Mouse (Mus musculus): ENCODE measurements around the gene Slc24a3. TPM values are rescaled to one million over a fixed set of nuclear protein-coding genes. Genes with fewer than 3 reads are reported as not detected.

The Slc24a3 gene
- polyA plus RNA-seq, 1 experiment from 2014 or later: 1.8 TPM

DNA sequence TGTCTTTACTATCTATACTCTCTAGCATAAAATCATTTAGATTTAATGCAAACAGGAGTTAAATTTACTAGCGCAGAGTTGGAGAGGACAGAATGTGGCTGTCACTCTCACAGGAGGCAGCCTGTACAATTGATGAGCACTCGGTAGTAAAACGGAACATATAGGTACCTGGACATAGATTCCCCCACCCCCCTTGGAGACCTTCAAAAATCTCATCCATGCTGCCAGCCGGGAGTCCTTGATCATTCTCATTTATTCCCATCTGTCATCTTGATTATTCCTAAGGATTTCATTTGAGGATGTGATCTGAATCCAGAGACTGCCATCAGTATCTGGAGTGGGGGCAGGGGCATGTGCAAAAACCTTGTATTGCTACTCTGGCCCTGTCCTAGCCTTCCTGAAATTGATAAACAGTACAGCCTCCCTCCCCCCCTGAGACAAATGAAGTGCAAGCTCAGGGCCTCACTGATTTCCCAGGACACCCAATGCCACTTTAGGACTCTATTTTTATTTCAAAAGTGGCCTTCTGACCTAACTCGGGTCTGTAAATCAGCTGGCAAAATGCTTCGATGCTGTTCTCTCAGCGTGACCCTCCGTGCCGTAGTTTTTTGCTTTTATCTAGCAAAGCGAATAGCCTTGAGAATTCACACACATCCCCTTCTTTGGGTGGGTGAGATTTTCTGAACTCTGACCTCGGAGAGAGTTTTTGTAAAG lies 237.4 kb downstream of the Slc24a3 start:
- 45% methylated on average over 11 of the region's 11 CpGs for WGBS
- no peaks in the 10 kb centered on the region for H3K27me3 ChIP-seq
- no peaks in the 10 kb centered on the region for H3K36me3 ChIP-seq
- H3K9ac ChIP-seq: no peak overlapping the region
- H3K4me1 ChIP-seq (replicated peaks): peaks cover 27% of the 10 kb centered on the region
- no peak for ATAC-seq (replicated peaks; ENCODE audit: insufficient number of reproducible peaks, insufficient read depth, low FRiP score, low read depth)
- no peak overlapping the region for H3K27ac ChIP-seq
- H3K4me3 ChIP-seq: no peak overlapping the region
- H3K4me2 ChIP-seq: no peak overlapping the region
- H3K9me3 ChIP-seq (replicated peaks): no peaks in the 10 kb centered on the region

DNA sequence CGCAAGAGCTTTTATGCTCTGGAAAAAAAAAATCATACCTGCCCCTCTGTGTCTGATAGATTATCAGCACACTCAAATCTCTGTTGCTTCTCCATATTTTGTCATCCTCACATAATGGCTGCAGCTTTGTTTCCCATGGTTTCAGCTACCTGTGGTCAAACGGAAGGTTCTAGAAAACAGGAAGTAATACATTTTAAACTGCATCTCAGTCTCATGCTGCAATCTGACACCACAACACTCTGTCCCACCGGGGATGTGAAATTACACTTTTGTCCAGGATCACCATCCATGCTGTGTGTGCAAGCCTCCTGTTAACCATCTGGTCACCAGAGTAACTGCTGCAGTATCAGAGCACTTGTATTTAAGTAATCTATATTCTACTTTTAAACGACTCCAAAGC lies 238.2 kb downstream of the Slc24a3 start:
- 51% methylated on average over 4 of the region's 4 CpGs for WGBS
- ATAC-seq (replicated peaks; ENCODE audit: insufficient number of reproducible peaks, insufficient read depth, low FRiP score, low read depth): no peak
- no peak overlapping the region for H3K4me2 ChIP-seq
- H3K4me3 ChIP-seq: no peak overlapping the region
- no peaks in the 10 kb centered on the region for H3K9me3 ChIP-seq (replicated peaks)
- no peaks in the 10 kb centered on the region for H3K36me3 ChIP-seq
- no peaks in the 10 kb centered on the region for H3K27me3 ChIP-seq
- no peak overlapping the region for H3K27ac ChIP-seq
- H3K4me1 ChIP-seq (replicated peaks): peaks cover 27% of the 10 kb centered on the region
- H3K9ac ChIP-seq: no peak overlapping the region

DNA sequence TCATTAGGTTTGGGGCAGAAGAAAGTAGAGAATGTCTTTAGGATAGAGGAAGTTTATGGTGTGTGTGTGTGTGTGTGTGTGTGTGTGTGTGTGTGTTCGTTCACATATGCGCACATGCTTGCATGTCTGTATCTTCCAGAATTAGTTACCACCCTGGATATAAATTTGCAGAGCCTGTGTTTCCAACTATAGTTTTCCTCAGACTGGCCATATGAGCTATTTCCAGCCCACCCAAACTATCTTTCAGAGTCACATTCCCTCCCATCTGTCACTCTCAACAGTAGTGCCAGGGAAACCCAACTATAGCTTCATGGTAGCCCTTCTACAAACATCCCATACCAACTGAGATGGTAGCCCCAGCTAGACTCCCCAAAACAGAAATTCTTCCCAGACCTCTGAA lies 250.2 kb downstream of the Slc24a3 start:
- Histone ChIP-seq H3K27me3 (no peaks in the 10 kb centered on the region), H3K9me3 (replicated peaks) (no peaks in the 10 kb centered on the region), H3K4me3 (no peak overlapping the region), H3K4me1 (replicated peaks) (peaks cover 8% of the 10 kb centered on the region; the same call in 1 of the 2 replicates), H3K9ac (no peak overlapping the region), H3K36me3 (no peaks in the 10 kb centered on the region), H3K4me2 (no peak overlapping the region), H3K27ac (no peak overlapping the region)
- no peak for ATAC-seq (replicated peaks; ENCODE audit: insufficient number of reproducible peaks, insufficient read depth, low FRiP score, low read depth)
- WGBS: 91% methylated on average over 2 of the region's 2 CpGs

DNA sequence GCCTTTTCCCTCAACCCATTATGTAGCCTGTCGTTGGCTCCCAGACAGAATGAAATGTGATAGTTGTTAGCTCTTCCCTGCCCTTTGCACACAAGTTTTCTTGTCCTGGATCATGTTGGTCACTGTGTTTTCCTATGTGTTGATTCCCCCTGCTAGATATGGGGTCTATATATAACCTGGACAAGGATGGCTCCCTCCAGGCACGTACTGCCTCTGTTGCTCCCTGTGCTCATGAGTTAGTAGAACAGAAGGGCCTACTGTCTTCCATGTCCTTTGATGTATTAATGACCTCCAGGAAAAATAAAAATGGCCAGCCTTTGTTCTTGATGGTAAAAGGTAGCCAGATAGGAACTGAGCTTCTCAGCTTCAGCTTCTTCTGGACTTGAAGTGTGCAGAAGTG lies 251.5 kb downstream of the Slc24a3 start:
- Histone ChIP-seq H3K4me3 (no peak overlapping the region), H3K4me2 (no peak overlapping the region), H3K9ac (no peak overlapping the region), H3K36me3 (no peaks in the 10 kb centered on the region), H3K9me3 (replicated peaks) (no peaks in the 10 kb centered on the region), H3K4me1 (replicated peaks) (peaks cover 8% of the 10 kb centered on the region; the same call in 1 of the 2 replicates), H3K27me3 (no peaks in the 10 kb centered on the region), H3K27ac (no peak overlapping the region)
- ATAC-seq (replicated peaks; ENCODE audit: insufficient number of reproducible peaks, insufficient read depth, low FRiP score, low read depth): no peak
- WGBS: 35% methylated on average over 2 of the region's 2 CpGs

DNA sequence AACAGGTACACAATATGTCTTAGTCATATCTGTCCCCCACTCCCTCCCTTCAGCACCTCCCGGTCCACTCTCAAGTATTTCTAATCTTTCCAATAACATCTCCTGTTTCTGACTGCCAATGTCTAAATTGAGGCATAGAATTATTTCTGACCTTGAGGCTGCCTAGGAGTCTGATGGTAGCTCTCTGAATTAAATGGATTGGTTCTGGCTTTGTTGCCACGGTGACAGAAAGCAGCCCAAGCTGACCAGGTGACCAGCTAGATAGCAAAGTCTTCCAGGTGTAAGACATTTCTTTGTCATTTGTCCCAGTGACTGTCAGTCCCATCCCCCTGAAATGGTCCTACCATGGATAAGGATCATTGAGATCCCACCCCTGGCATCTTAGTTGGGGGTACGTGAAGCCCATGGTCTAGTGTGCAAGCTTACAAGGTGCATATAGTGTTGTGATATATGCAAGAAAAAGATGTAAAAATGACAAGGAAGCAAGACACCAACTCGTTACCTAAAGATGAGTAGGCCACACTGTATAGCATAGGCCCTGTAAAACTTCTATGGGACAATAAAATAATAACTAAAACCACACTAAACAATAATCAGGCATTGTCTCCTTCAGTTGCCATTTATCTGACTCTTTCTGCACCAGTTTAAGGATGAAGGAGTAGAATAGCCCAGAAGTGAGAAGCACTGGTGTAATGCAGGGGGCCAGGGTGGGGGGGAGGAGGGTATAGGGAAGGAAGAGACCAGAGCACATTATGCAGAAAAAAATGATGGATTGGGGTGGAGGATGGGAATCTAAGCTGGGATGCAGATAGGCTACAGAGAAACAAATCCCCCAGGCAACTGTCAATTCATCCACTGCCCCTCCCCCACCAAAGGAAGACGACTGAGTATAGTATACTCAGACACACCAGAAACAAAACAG lies 253.7 kb downstream of the Slc24a3 start:
- ATAC-seq (replicated peaks; ENCODE audit: insufficient number of reproducible peaks, insufficient read depth, low FRiP score, low read depth): no peak
- Histone ChIP-seq H3K4me2 (no peak overlapping the region), H3K27me3 (no peaks in the 10 kb centered on the region), H3K36me3 (no peaks in the 10 kb centered on the region), H3K27ac (no peak overlapping the region), H3K9me3 (replicated peaks) (no peaks in the 10 kb centered on the region), H3K4me3 (no peak overlapping the region), H3K4me1 (replicated peaks) (peaks cover 8% of the 10 kb centered on the region; the same call in 1 of the 2 replicates), H3K9ac (no peak overlapping the region)
- 79% methylated on average over 5 of the region's 5 CpGs for WGBS

DNA sequence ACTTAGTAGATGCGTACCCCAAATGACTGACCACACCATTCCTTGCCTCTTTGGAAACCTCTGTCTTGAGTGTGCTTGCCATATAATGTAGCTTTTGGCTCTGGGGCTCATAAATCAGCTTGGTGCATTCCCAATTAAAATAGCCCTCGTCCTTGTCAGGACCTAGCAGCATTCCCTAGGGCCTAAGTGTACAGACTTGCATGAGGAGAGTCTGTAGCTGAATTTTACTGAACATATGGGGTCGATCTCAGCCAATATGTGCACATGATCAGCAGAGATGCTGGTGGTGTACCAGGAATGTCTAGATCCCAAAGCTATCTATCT lies 254.3 kb downstream of the Slc24a3 start:
- no peak for ATAC-seq (replicated peaks; ENCODE audit: insufficient number of reproducible peaks, insufficient read depth, low FRiP score, low read depth)
- peaks cover 8% of the 10 kb centered on the region; the same call in 1 of the 2 replicates for H3K4me1 ChIP-seq (replicated peaks)
- no peaks in the 10 kb centered on the region for H3K36me3 ChIP-seq
- H3K27me3 ChIP-seq: no peaks in the 10 kb centered on the region
- no peak overlapping the region for H3K9ac ChIP-seq
- no peaks in the 10 kb centered on the region for H3K9me3 ChIP-seq (replicated peaks)
- no peak overlapping the region for H3K27ac ChIP-seq
- H3K4me2 ChIP-seq: no peak overlapping the region
- WGBS: 68% methylated on average over 3 of the region's 3 CpGs
- no peak overlapping the region for H3K4me3 ChIP-seq

DNA sequence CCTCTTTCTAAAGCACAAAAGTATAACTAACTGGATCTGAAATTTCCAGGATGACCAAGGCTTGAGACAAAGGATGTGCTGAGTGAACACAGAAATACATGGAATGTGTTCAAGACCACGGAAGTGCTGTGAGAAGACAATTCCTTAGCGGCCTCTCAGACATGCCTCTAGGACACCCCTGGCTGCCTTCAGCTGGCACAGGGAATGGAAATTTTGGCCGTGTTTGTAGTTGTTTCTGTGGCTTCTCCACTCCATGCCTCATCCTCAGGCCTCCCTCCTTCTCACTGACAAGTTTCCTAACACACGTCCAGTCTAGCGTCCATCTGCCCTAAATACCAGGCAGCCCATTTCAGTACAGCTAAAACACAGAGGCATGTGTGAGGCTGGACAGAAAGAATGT lies 262.4 kb downstream of the Slc24a3 start:
- Histone ChIP-seq H3K27ac (no peak overlapping the region), H3K9ac (no peak overlapping the region), H3K4me1 (replicated peaks) (no peaks in the 10 kb centered on the region), H3K4me2 (no peak overlapping the region), H3K27me3 (no peaks in the 10 kb centered on the region), H3K9me3 (replicated peaks) (no peaks in the 10 kb centered on the region), H3K4me3 (no peak overlapping the region), H3K36me3 (no peaks in the 10 kb centered on the region)
- whole genome bisulfite sequencing: 84% methylated on average over 5 of the region's 5 CpGs
- no peak for ATAC-seq (replicated peaks; ENCODE audit: insufficient number of reproducible peaks, insufficient read depth, low FRiP score, low read depth)

DNA sequence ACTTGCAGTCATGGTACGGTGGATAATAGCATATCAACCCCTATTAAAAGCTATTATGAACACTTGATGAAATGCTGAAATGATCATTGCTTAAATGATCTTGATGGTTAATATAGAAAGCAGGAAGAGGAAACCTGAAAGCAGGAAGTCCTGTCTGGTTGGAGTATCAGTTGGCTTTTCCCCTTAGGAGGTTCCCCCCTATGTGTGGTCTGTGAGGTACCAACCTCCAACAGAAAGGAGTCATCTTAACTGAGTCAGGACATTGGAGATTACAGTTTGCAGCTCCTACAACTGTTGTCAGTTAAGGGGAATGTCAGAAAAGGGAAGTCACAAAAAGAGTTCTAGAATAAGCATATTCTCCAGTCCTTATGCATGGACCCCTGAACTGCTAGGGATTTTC lies 266.5 kb downstream of the Slc24a3 start:
- Histone ChIP-seq H3K4me3 (no peak overlapping the region), H3K27me3 (no peaks in the 10 kb centered on the region), H3K9ac (no peak overlapping the region), H3K27ac (no peak overlapping the region), H3K36me3 (no peaks in the 10 kb centered on the region), H3K9me3 (replicated peaks) (no peaks in the 10 kb centered on the region), H3K4me2 (no peak overlapping the region), H3K4me1 (replicated peaks) (no peaks in the 10 kb centered on the region)
- no peak for ATAC-seq (replicated peaks; ENCODE audit: insufficient number of reproducible peaks, insufficient read depth, low FRiP score, low read depth)
- WGBS: 81% methylated on average over 1 of the region's 1 CpGs

DNA sequence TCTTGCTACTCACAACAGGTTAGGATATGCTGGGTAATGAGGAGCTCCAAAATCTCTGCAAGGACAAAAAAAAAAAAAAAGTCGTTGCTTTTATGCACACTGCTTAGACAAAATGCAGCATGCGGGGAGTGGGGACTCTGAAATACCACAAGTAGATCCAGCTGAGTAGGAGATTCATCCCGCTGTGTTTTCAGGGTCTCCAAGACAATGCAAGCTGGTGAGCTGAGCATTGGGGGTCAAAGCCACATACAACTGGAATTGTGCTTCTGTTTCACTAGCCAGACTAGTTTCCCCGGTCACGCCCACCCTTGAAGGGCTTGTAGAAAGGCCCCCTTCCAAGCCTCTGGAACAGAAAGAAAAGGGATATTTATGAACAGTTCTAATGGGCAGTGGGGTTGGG lies 270.8 kb downstream of the Slc24a3 start:
- no peak overlapping the region for H3K4me3 ChIP-seq
- H3K9me3 ChIP-seq (replicated peaks): no peaks in the 10 kb centered on the region
- H3K27ac ChIP-seq: no peak overlapping the region
- no peak overlapping the region for H3K4me2 ChIP-seq
- H3K36me3 ChIP-seq: no peaks in the 10 kb centered on the region
- ATAC-seq (replicated peaks; ENCODE audit: insufficient number of reproducible peaks, insufficient read depth, low FRiP score, low read depth): no peak
- H3K27me3 ChIP-seq: no peaks in the 10 kb centered on the region
- no peaks in the 10 kb centered on the region for H3K4me1 ChIP-seq (replicated peaks)
- 68% methylated on average over 5 of the region's 5 CpGs for WGBS
- H3K9ac ChIP-seq: no peak overlapping the region

DNA sequence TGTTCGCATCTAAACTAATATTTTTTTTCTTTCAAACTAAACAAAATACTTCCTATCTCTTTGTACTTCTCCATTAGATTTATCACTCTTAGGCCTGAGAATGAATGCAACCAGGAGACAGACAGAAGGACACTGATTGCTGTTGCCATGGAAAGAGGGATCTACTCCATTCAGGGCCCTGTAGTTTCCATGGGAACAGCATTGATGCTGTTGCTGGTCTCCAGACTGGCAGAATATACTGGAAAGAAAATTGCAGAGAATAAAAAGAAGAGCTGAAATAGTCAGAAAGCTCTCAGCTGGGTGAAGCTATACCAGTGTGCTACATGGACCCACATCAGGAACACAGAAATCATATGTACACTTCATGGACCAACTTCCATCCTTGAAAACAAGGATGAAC lies 272.2 kb downstream of the Slc24a3 start:
- no peak overlapping the region for H3K4me3 ChIP-seq
- no peaks in the 10 kb centered on the region for H3K9me3 ChIP-seq (replicated peaks)
- H3K4me1 ChIP-seq (replicated peaks): no peaks in the 10 kb centered on the region
- H3K4me2 ChIP-seq: no peak overlapping the region
- H3K36me3 ChIP-seq: no peaks in the 10 kb centered on the region
- no peak overlapping the region for H3K9ac ChIP-seq
- H3K27ac ChIP-seq: no peak overlapping the region
- ATAC-seq (replicated peaks; ENCODE audit: insufficient number of reproducible peaks, insufficient read depth, low FRiP score, low read depth): no peak
- H3K27me3 ChIP-seq: no peaks in the 10 kb centered on the region
- 90% methylated on average over 1 of the region's 1 CpGs for WGBS

DNA sequence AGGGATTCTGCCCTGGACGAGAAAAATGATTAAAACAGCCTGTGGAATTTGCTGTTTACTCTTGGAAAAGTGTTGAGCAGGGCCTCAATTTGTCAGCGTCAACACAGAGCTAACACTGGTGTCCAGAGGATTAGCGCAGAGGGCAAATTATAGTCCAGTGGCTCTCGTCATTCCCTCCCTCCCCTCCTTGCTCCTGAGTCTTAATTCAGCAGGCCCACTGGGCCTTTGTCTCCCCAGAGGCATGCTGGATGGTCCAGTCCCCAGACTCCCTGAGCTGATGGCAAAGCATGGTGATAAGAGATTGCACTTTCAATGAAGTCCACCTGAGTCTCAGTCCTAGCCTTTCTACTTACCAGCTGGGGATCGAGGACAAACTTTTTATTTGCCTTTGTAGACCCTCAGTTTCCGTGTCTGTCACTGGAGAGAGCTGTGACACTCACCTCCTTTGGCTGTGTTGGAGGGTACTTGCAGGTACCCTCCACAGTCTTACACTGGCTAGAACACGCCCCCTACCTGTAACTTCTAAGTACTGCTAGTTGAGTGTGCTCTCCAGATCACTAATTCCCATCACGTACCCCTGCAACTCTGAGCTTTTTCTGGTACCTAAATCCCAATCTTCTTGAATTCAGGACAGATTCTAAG lies 289.7 kb downstream of the Slc24a3 start:
- Histone ChIP-seq H3K36me3 (no peaks in the 10 kb centered on the region), H3K4me3 (no peak overlapping the region), H3K9me3 (replicated peaks) (no peaks in the 10 kb centered on the region), H3K4me2 (no peak overlapping the region), H3K27ac (no peak overlapping the region), H3K4me1 (replicated peaks) (peaks cover 4% of the 10 kb centered on the region; the same call in 1 of the 2 replicates), H3K9ac (no peak overlapping the region), H3K27me3 (no peaks in the 10 kb centered on the region)
- no peak for ATAC-seq (replicated peaks; ENCODE audit: insufficient number of reproducible peaks, insufficient read depth, low FRiP score, low read depth)
- WGBS: 47% methylated on average over 8 of the region's 8 CpGs
